Mouse (Mus musculus) right cerebral cortex, postnatal 14 days (tissue): ENCODE measurements around the gene Gm19426.

Experiments
- DNase-seq: peaks from one replicate; pipeline ENCODE4 v3.0.0; 2022

The Gm19426 gene

DNA sequence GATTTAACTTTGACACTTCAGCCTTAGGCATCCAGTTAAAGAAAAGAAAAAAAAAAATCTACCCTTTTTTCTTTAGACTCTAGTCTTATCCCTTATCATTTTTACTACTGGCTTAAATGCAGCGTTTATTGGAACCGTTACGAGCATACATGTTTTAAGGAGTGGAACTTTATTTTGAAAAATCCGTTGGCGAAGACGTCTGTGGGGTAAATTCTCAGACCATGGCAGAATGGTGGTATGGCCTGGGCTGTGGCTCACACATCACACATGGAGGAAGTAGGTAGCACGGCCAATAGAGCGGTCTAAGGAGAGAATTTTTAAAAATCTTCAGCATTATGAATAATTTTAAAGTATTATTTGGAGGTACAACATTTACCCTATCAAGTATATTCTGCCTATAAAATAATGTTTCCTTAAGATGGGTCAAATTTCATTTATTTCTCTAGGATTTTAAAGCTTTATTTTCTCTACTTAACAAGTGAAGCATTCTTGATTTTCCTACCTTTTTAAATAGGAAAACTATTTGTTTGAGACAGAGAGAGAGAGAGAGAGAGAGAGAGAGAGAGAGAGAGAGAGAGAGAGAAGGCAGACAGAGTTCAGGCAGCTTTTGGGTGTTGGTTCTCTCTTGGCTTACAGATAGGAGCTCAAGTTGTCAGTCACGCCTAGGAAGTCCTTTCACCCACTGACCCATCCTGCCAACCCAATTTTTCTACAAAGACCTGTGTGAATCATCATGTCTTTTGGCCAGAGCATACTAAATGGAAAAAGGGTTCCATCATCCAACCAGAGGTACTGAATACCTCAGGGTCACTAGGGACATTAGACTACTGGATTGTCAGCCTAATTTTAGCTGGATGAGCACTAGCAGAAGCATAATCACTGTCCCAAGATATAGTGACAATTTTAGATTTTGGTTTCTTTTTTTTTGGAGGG, 26.8 kb downstream of the Gm19426 start:
- DNase-seq: no peak

- DNase-seq: peak; percentile 60
These were observed 27.7 kb downstream of the Gm19426 start for GRCm38 (mm10) chr2:84715562-84716361.

DNA sequence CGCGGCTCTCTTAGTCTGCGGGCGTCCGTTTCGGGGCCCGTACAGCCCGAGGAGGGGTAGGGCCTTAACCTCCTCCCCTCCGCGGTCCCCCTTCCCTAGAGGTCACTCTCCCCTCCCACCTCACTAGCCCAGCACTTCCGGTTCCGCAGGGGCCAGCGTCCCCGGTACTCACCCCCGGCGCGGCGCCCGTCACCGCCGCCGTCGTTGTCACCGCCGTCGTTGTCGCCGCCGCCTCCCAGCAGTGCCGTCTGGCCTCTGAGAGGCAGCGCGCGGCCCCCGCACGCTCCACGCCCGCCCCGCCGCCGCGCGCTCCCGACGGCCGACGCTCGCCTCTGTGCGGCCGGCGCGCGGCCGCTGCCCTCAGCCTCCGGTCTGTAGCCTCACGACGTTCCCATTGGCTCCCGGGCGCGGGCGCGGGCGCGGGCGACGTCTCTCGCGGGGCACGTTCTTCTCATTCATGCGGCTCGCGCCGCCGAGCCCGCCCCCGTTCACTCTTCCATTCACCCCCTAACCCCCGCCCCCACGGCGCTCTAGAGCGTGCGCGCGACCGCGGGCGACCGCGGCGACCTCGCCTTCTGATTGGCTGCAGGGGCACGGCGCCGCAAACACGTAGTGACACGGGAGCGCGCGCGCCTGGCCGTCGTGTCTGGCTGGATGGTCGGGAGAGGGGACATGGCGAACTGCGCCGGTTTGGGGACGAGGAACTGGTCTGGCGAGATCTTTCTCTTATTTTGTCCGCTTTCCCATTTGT, 28.5 kb downstream of the Gm19426 start, which contains the start of gene Zdhhc5:
TSS of gene Zdhhc5 (minus strand) at position 370 of the 751 bp plus-strand sequence.
- peak; percentile 99 for DNase-seq

DNA sequence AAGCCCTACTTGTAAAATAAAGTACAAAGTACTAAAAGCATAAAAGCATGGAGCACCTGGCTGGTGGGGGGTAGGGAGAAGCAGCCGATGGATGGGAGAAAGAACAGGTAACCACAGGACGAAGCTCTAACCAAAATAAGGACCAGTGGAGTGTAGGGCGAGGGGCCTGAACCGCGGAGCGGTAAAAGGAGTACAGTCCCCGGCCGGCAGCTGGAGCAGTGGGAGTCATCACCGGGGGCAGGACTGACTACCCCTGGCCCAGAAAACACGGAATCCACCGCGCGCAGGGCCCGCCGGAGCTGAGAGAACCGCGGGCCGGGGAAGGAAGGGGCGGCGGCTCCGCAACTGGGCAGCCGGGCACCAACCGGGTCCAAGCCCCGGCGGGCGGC, 29.0 kb downstream of the Gm19426 start:
- DNase-seq: no peak

DNA sequence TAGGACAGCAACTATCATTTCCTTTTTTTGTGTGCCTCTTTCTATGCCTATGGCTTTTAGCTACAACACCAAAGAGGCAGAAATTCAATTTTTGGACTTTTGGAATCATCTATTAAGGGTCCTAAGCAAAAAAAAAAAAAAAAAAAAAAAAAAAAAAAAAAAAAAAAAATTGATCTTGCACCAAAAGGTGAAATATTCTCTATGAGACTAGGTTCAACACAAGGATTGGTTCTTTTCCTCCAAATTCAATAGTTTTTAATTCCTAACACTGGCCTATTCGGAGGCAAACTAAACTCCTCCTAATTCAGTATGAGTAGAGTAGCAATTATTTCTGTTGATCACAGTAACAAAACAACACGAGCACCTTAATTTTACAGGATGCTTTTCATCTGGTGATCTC, 31.6 kb downstream of the Gm19426 start:
- DNase-seq: no peak

DNA sequence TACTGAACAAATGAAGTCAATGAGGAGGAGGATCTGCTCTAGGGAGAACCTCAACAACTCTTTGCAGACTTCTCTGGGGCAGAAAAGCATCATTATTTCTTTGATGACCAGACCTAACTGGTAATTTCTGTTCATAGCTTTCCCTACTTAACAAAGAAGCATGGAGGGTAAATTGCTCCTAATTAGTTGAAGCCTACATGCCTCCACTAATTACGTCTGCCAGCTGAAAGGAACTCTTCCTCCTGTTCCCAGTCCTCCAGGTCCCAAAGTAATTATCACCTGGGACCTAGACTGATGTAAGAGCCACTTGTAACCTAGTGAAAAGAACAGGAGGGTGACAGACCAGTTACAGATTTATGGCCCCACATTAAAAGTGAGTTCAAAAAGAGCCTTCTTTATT, 35.9 kb downstream of the Gm19426 start:
- no peak for DNase-seq

DNA sequence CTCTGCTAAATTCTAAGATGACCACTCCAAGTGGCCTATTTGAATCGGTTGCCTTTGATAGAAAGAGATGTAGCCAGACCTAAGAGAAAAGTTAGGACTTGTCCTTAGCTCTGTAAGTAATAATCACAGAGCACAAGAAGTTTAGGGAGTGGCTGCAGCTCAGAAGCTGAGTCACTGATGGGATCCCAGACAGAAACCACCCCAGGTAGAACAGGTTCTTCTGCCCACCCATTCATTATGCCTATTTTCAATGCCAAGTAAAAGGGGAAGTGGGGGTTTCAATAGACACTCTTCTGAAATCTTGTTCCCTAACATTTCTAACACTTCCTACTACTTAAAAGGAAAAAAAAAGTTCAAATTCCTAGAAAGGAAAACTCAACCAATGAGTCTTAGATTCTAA, 38.2 kb downstream of the Gm19426 start:
- DNase-seq: no peak

DNA sequence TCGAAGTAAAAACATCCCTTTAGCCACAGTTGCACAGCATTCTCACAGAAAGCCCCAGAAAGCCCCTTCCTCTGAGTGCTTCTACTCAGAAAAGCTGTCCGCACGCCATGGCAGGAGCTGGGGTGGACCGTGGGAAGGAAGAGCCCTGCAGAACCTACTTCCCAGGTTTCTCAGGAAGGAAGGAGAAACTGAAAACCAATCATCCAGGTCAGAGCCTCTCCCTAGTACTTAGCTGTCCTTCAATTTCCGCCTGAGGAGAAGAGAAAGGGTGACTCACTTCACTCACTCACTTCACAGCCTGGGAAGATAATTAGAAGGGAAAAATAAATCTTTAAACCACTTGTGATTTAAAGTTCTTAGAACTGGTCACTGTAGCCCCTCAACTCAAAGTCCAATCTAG, 39.1 kb downstream of the Gm19426 start:
- no peak for DNase-seq

GRCm38 (mm10) chr2:84703497-84703896, 40.0 kb downstream of the Gm19426 start:
- no peak for DNase-seq

DNA sequence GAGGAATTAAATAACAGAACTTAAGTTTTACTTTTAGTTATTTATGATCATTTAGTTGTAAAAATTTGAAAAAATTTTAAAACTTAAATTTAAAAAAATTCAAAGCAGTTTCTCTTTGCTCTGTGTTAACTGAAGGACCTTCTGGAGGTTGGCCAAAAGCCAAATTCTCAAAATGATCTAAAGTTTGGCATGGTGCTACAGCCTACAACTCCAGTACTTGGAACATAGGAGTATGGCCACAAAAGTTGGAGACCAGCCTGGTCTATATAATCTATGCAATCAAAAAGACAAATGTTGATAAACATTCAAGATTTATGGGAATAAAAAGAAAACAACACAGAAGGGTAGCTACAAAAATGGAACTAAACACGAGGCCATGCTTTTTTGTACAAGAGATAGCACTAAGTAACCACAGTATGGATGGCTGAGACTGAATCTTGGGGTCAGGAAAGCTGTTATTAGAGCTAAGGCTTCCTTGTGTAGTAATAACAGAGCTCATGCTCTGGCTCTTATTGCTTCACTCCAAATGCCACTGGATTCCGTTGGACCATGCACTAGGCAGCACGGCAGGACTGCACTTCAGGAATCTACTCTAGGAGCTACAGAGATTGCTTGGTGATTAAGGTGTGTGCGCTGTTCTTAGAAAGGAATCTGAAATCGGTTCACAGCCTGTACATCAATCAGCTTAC, 48.3 kb downstream of the Gm19426 start:
- no peak for DNase-seq
